Mouse (Mus musculus): ENCODE measurements around the gene Zfp108.
A peak's percentile ranks its signal among the peaks of the same experiment; 100 is the strongest.

Zfp108 gene

GRCm38 (mm10) chr7:24254633-24255474 is at the start of gene Zfp108:
TSS of gene Zfp108 (plus strand) at chr7:24254794.
- peak; percentile 80 for DNase-seq (ENCODE audit: low read depth, low spot score)

GRCm38 (mm10) chr7:24207488-24208261 is 46.9 kb upstream of the Zfp108 start:
- DNase-seq (ENCODE audit: low read depth, low spot score): peak; percentile 84

GRCm38 (mm10) chr7:24208282-24208886 is 46.2 kb upstream of the Zfp108 start:
- no peak for DNase-seq (ENCODE audit: low read depth, low spot score)

GRCm38 (mm10) chr7:24210296-24210695 is 44.3 kb upstream of the Zfp108 start:
- DNase-seq (ENCODE audit: low read depth, low spot score): no peak

- no peak for DNase-seq (ENCODE audit: low read depth, low spot score)
Measured at GRCm38 (mm10) chr7:24211343-24211742, 43.3 kb upstream of the Zfp108 start, which contains the start of gene Zfp111. TSS of gene Zfp111 (minus strand) at chr7:24211443.

- peak; percentile 74 for DNase-seq (ENCODE audit: low read depth, low spot score)
Measured at GRCm38 (mm10) chr7:24237040-24237791, 17.4 kb upstream of the Zfp108 start, which contains the start of gene Zfp109. TSS of gene Zfp109 (minus strand) at chr7:24237560.

- peak; percentile 61 for DNase-seq (ENCODE audit: low read depth, low spot score)
Measured at GRCm38 (mm10) chr7:24253779-24254615, 597 bp upstream of the Zfp108 start.

- no peak for DNase-seq (ENCODE audit: low read depth, low spot score)
Measured at GRCm38 (mm10) chr7:24259306-24259999, 4.9 kb downstream of the Zfp108 start.

GRCm38 (mm10) chr7:24260000-24260312 is 5.4 kb downstream of the Zfp108 start:
- DNase-seq (ENCODE audit: low read depth, low spot score): no peak

GRCm38 (mm10) chr7:24268176-24269155 is 13.9 kb downstream of the Zfp108 start:
- DNase-seq (ENCODE audit: low read depth, low spot score): peak; percentile 80

GRCm38 (mm10) chr7:24269256-24269655 is 14.7 kb downstream of the Zfp108 start:
- DNase-seq (ENCODE audit: low read depth, low spot score): peak; percentile 52

- DNase-seq (ENCODE audit: low read depth, low spot score): no peak
Measured at GRCm38 (mm10) chr7:24269667-24270287, 15.2 kb downstream of the Zfp108 start.

- DNase-seq (ENCODE audit: low read depth, low spot score): peak; percentile 89
Measured at GRCm38 (mm10) chr7:24270288-24270672, 15.7 kb downstream of the Zfp108 start, which contains the start of gene Zfp93. TSS of gene Zfp93 (plus strand) at chr7:24270420.

GRCm38 (mm10) chr7:24271191-24271590 is 16.6 kb downstream of the Zfp108 start:
- no peak for DNase-seq (ENCODE audit: low read depth, low spot score)

- DNase-seq (ENCODE audit: low read depth, low spot score): no peak
Measured at GRCm38 (mm10) chr7:24274456-24274855, 19.9 kb downstream of the Zfp108 start.

GRCm38 (mm10) chr7:24278771-24279170 is 24.2 kb downstream of the Zfp108 start:
- DNase-seq (ENCODE audit: low read depth, low spot score): peak; percentile 81

- DNase-seq (ENCODE audit: low read depth, low spot score): peak; percentile 72
Measured at GRCm38 (mm10) chr7:24280031-24280857, 25.6 kb downstream of the Zfp108 start.

GRCm38 (mm10) chr7:24280858-24281145 is 26.2 kb downstream of the Zfp108 start:
- DNase-seq (ENCODE audit: low read depth, low spot score): no peak
